Mouse (Mus musculus): ENCODE results near the gene Hpn. TPM values are rescaled to one million over a fixed set of nuclear protein-coding genes. Genes with fewer than 3 reads are reported as not detected.

The Hpn gene
- total and polyA plus RNA-seq, 2 experiments from 2014 or later = 0.49 to 0.62 TPM

DNA sequence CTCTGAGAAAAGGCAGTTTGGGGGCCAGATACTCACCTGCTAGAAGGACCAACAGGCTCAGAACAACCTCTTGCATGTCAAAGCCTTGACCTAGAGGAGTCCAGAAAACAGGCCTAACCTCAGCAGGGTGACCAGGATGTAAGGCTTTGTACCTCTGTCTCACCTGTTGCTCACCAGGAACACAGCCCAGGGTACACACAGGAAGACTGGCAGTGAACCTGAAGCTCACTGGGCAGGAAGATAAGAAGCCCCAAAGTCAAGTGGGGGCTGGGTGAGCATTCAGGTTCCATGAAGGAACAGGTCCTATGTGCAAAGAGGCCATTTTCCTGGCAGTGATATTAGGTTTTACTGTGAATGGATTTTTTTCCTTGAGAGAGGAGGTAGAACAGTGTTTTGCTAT, 41.5 kb downstream of the Hpn start:
- Histone ChIP-seq H3K36me3 (ENCODE audit: insufficient read depth, low read length) (no peaks in the 10 kb centered on the region), H3K9me3 (ENCODE audit: low read length) (no peaks in the 10 kb centered on the region), H3K27me3 (ENCODE audit: insufficient read depth, low read length) (no peaks in the 10 kb centered on the region), H3K9ac (replicated peaks; ENCODE audit: low read length, poor library complexity, severe bottlenecking) (no peak overlapping the region), H3K27ac (ENCODE audit: low read depth, low read length) (no peak overlapping the region), H3K4me1 (ENCODE audit: insufficient read depth, low read length) (no peaks in the 10 kb centered on the region), H3K4me3 (ENCODE audit: low read depth, low read length) (no peak overlapping the region), H3K4me2 (ENCODE audit: low read depth, low read length, poor library complexity, severe bottlenecking) (no peak overlapping the region)
- no peak for ATAC-seq (ENCODE audit: low FRiP score)
- no peak for DNase-seq (ENCODE audit: low spot score)
- TF ChIP-seq CTCF (IDR thresholded peaks at IDR 0.05) = no peak

DNA sequence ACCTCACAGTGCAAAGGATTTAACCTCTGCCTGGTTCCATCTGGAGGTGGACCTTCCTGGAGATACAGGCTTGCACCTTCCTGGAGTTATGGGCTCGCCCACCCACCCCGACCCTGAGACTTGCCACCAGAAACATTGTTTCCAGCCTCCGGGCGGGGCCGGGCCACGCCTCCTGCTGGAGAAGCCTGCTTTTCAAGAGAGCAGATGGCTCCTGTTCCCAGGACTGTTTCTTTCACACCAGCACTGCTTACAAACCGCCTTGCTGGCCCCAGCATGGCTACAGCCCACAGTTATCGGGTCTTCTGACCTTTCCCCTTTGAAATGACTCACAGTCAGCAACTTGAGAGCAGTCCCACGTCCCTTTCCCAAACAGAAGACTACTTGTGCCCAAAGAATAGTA, 42.8 kb downstream of the Hpn start:
- Histone ChIP-seq H3K4me1 (ENCODE audit: insufficient read depth, low read length) (no peaks in the 10 kb centered on the region), H3K27ac (ENCODE audit: low read depth, low read length) (no peak overlapping the region), H3K9me3 (ENCODE audit: low read length) (no peaks in the 10 kb centered on the region), H3K4me2 (ENCODE audit: low read depth, low read length, poor library complexity, severe bottlenecking) (no peak overlapping the region), H3K36me3 (ENCODE audit: insufficient read depth, low read length) (no peaks in the 10 kb centered on the region), H3K27me3 (ENCODE audit: insufficient read depth, low read length) (no peaks in the 10 kb centered on the region), H3K9ac (replicated peaks; ENCODE audit: low read length, poor library complexity, severe bottlenecking) (no peak overlapping the region), H3K4me3 (ENCODE audit: low read depth, low read length) (no peak overlapping the region)
- ATAC-seq (ENCODE audit: low FRiP score) (no peak), DNase-seq (ENCODE audit: low spot score) (no peak)
- 58% methylated on average over 9 of the region's 9 CpGs for WGBS
- no peak for TF ChIP-seq CTCF (IDR thresholded peaks at IDR 0.05)

DNA sequence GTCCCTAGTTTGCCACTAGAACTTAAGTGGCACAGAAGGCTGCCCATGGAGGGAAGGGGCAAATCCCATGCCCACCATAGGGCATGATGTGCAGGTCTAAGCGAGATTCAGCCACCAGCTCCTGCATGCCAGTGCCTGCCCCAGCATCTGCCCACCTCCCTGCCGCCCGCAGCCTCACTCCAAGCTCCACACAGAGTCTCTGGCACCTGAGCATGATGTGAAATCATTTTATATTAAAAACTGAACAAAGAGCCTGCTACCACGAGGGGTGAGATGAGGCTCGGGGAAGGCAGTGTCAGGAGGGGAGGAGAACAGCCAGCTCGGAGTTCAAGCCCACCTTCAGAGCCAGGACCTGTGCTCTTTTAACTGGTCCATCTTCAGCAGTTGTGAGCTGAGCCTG, 44.8 kb downstream of the Hpn start:
- WGBS = 82% methylated on average over 6 of the region's 6 CpGs

DNA sequence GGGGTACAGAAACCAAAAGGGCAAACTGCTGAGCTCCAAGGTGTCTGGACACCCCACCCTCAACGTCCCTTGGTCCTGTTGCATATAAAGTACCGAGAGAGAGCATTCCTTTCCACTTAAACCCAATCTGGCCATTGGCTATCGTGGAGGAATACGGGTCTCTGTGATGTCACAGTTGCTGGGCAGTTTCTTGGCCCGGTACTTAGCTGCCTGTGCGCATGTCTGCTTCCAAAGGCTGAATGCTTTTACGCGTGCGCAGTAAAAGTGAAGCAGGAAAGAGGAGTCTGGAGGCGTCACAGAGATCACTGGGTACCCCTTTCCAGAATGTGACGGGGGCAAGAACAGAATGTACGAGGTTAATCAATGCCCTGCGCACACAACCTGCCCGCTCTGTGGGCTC, 45.6 kb downstream of the Hpn start:
- Histone ChIP-seq H3K9me3 (ENCODE audit: low read length) (no peaks in the 10 kb centered on the region), H3K9ac (replicated peaks; ENCODE audit: low read length, poor library complexity, severe bottlenecking) (no peak overlapping the region), H3K4me3 (ENCODE audit: low read depth, low read length) (no peak overlapping the region), H3K4me1 (ENCODE audit: insufficient read depth, low read length) (no peaks in the 10 kb centered on the region), H3K27me3 (ENCODE audit: insufficient read depth, low read length) (no peaks in the 10 kb centered on the region), H3K27ac (ENCODE audit: low read depth, low read length) (no peak overlapping the region), H3K36me3 (ENCODE audit: insufficient read depth, low read length) (no peaks in the 10 kb centered on the region), H3K4me2 (ENCODE audit: low read depth, low read length, poor library complexity, severe bottlenecking) (no peak overlapping the region)
- no peak for DNase-seq (ENCODE audit: low spot score)
- TF ChIP-seq CTCF (IDR thresholded peaks at IDR 0.05) = no peak
- WGBS = 90% methylated on average over 14 of the region's 14 CpGs
- no peak for ATAC-seq (ENCODE audit: low FRiP score)

More for the DNA sequence above, 44.8 kb downstream of the Hpn start:
- Histone ChIP-seq H3K4me3 (ENCODE audit: low read depth, low read length) (no peak overlapping the region), H3K27me3 (ENCODE audit: insufficient read depth, low read length) (no peaks in the 10 kb centered on the region), H3K4me2 (ENCODE audit: low read depth, low read length, poor library complexity, severe bottlenecking) (no peak overlapping the region), H3K4me1 (ENCODE audit: insufficient read depth, low read length) (no peaks in the 10 kb centered on the region), H3K9me3 (ENCODE audit: low read length) (no peaks in the 10 kb centered on the region), H3K27ac (ENCODE audit: low read depth, low read length) (no peak overlapping the region), H3K9ac (replicated peaks; ENCODE audit: low read length, poor library complexity, severe bottlenecking) (no peak overlapping the region; the same call in 1 of the 2 replicates), H3K36me3 (ENCODE audit: insufficient read depth, low read length) (no peaks in the 10 kb centered on the region)
- no peak for TF ChIP-seq CTCF (IDR thresholded peaks at IDR 0.05)
- ATAC-seq (ENCODE audit: low FRiP score) = no peak
- no peak for DNase-seq (ENCODE audit: low spot score)

DNA sequence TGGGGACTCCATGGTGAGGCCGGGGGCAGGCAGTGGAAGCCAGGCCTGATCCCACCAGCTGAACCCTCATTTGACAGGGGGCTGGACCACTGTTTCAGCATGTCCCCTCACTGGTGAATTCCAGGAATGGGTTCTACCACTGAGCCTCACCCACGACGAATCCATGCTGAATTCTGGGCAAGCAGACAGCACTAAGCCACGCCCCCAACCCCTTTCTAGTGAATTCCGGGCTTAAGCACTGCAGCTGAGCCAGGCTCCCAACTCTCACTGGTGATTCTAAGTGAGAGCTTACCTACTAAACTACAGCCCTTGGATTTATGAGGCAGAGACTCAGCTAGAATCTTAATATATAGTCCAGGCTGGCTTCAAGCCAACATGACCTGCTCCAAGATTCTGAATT, 47.3 kb downstream of the Hpn start:
- H3K9me3 ChIP-seq (ENCODE audit: low read length) = no peaks in the 10 kb centered on the region
- no peak overlapping the region for H3K4me2 ChIP-seq (ENCODE audit: low read depth, low read length, poor library complexity, severe bottlenecking)
- H3K27ac ChIP-seq (ENCODE audit: low read depth, low read length) = no peak overlapping the region
- H3K4me1 ChIP-seq (ENCODE audit: insufficient read depth, low read length) = no peaks in the 10 kb centered on the region
- ATAC-seq (ENCODE audit: low FRiP score) (no peak), DNase-seq (ENCODE audit: low spot score) (peak; percentile 55)
- TF ChIP-seq CTCF (IDR thresholded peaks at IDR 0.05) = no peak
- no peak overlapping the region for H3K9ac ChIP-seq (replicated peaks; ENCODE audit: low read length, poor library complexity, severe bottlenecking)
- H3K4me3 ChIP-seq (ENCODE audit: low read depth, low read length) = no peak overlapping the region
- 36% methylated on average over 5 of the region's 5 CpGs for WGBS
- H3K36me3 ChIP-seq (ENCODE audit: insufficient read depth, low read length) = no peaks in the 10 kb centered on the region
- no peaks in the 10 kb centered on the region for H3K27me3 ChIP-seq (ENCODE audit: insufficient read depth, low read length)

DNA sequence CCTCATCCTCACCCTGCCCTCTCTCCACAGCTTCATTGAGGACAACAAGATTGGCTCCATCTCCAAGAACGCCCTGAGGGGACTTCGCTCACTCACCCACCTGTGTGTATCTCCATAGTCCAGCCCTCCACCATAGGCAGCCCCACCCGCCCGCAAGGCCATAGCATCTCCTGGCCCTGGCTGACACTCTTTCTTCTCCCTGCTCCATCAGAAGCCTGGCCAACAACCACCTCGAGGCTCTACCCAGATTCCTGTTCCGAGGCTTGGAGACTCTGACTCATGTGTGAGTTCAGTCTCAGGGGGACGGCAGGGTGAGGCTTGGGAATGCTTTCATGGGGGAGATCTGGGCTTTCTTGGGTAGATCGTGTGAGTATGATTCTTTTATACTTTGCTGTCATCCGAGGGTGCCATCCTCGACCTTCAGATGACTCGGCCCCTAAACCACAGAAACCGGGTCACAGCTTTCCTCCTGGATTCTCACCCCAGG, 52.0 kb downstream of the Hpn start:
- Histone ChIP-seq H3K4me2 (ENCODE audit: low read depth, low read length, poor library complexity, severe bottlenecking) (no peak overlapping the region), H3K36me3 (ENCODE audit: insufficient read depth, low read length) (no peaks in the 10 kb centered on the region), H3K9ac (replicated peaks; ENCODE audit: low read length, poor library complexity, severe bottlenecking) (no peak overlapping the region), H3K9me3 (ENCODE audit: low read length) (no peaks in the 10 kb centered on the region), H3K4me3 (ENCODE audit: low read depth, low read length) (no peak overlapping the region), H3K27me3 (ENCODE audit: insufficient read depth, low read length) (no peaks in the 10 kb centered on the region), H3K27ac (ENCODE audit: low read depth, low read length) (no peak overlapping the region), H3K4me1 (ENCODE audit: insufficient read depth, low read length) (no peaks in the 10 kb centered on the region)
- DNase-seq (ENCODE audit: low spot score) (no peak), ATAC-seq (ENCODE audit: low FRiP score) (no peak)
- no peak for TF ChIP-seq CTCF (IDR thresholded peaks at IDR 0.05)
- WGBS = 91% methylated on average over 12 of the region's 12 CpGs
